Mouse (Mus musculus) heart, embryonic 11.5 days (tissue): ENCODE data around the gene Arhgap32. TPM values are rescaled to one million over a fixed set of nuclear protein-coding genes. Genes with fewer than 3 reads are reported as not detected.
"Not testable (repeated sequence)": the region's sequence is repeated elsewhere in the genome, so short reads cannot be mapped to it uniquely, and the experiment has no call there.

Experiments
- ATAC-seq: fragments of 200-750 bp; cut with Nextera tagmentation; replicated peaks from 2 replicates; pipeline ENCODE4 v1.8.0; 2017; ENCODE audit warnings: moderate library complexity; ENCODE audit not compliant: insufficient number of reproducible peaks, low FRiP score, low TSS enrichment
- H3K27ac ChIP-seq: fragments of 300-500 bp; sonication (generic); 2 replicates; pipeline ENCODE4 v1.5.1; 2014; ENCODE audit warnings: mild to moderate bottlenecking, low read depth, low read length
- H3K27me3 ChIP-seq: fragments of 300-500 bp; sonication (generic); 2 replicates; pipeline ENCODE4 v1.6.1; 2014; ENCODE audit warnings: mild to moderate bottlenecking, low read length, mixed read lengths; ENCODE audit not compliant: control insufficient read depth, insufficient read depth
- H3K36me3 ChIP-seq: fragments of 300-500 bp; sonication (generic); 2 replicates; pipeline ENCODE4 v1.6.1; 2014; ENCODE audit warnings: mild to moderate bottlenecking, low read length, moderate library complexity, mixed read lengths; ENCODE audit not compliant: control insufficient read depth, insufficient read depth
- H3K4me1 ChIP-seq: fragments of 300-500 bp; sonication (generic); 2 replicates; pipeline ENCODE4 v1.6.1; 2014; ENCODE audit warnings: low read length; ENCODE audit not compliant: control insufficient read depth, insufficient read depth
- H3K4me2 ChIP-seq: fragments of 300-500 bp; sonication (generic); 2 replicates; pipeline ENCODE4 v1.6.1; 2014; ENCODE audit warnings: mild to moderate bottlenecking, moderate library complexity
- H3K4me3 ChIP-seq: fragments of 300-500 bp; sonication (generic); 2 replicates; pipeline ENCODE4 v1.5.1; 2014; ENCODE audit warnings: low read depth, low read length
- H3K9ac ChIP-seq: fragments of 300-500 bp; sonication (generic); 2 replicates; pipeline ENCODE4 v1.6.1; 2014; ENCODE audit warnings: mild to moderate bottlenecking, low read depth, low read length, moderate library complexity
- H3K9me3 ChIP-seq: fragments of 300-500 bp; sonication (generic); replicated peaks from 2 replicates; pipeline ENCODE4 v1.6.1; 2016; ENCODE audit warnings: low read length; ENCODE audit not compliant: control insufficient read depth
- WGBS: fragments of 180-500 bp; shearing (Covaris S2); extraction: QIAGEN DNeasy Blood & Tissue Kit; methylation state at CpG from one replicate; pipeline ENCODE4 v1.1.7; 2014; ENCODE audit not compliant: insufficient replicate concordance; 5-methylcytosine and 5-hydroxymethylcytosine counted together
- polyA plus RNA-seq: library from polyadenylated mRNA; unstranded; fragments of >200 nt; fragmentation: Nextera tagmentation; extraction: Ambion mirVana; gene quantifications from 2 replicates; pipeline ENCODE4 v1.2.1, GENCODE M21; 2014

Gene Arhgap32
- polyA plus RNA-seq, 1 experiment from 2014 or later: 3.7 TPM

GRCm38 (mm10) chr9:32119586-32119985 is 3.6 kb downstream of the Arhgap32 start:
- H3K27me3 ChIP-seq: no peaks in the 10 kb centered on the region
- 90% methylated on average over 6 of the region's 6 CpGs for WGBS
- no peak for ATAC-seq
- no peaks in the 10 kb centered on the region for H3K36me3 ChIP-seq
- H3K9ac ChIP-seq: no peak overlapping the region
- H3K9me3 ChIP-seq: no peaks in the 10 kb centered on the region
- H3K4me2 ChIP-seq: no peak overlapping the region
- H3K4me3 ChIP-seq: no peak overlapping the region
- no peak overlapping the region for H3K27ac ChIP-seq
- H3K4me1 ChIP-seq: peaks cover 9% of the 10 kb centered on the region; the same call in 1 of the 2 replicates

GRCm38 (mm10) chr9:32120162-32120561 is 4.2 kb downstream of the Arhgap32 start:
- no peak for ATAC-seq
- Histone ChIP-seq H3K27me3 (no peaks in the 10 kb centered on the region), H3K9me3 (no peaks in the 10 kb centered on the region), H3K9ac (no peak overlapping the region), H3K36me3 (no peaks in the 10 kb centered on the region), H3K4me1 (peaks cover 9% of the 10 kb centered on the region; the same call in 1 of the 2 replicates), H3K27ac (no peak overlapping the region), H3K4me2 (no peak overlapping the region), H3K4me3 (no peak overlapping the region)
- WGBS: 83% methylated on average over 1 of the region's 1 CpGs

GRCm38 (mm10) chr9:32121271-32121670 is 5.3 kb downstream of the Arhgap32 start:
- not testable (repeated sequence) for H3K27ac ChIP-seq, ATAC-seq, H3K9ac ChIP-seq, H3K4me1 ChIP-seq, H3K4me3 ChIP-seq, H3K36me3 ChIP-seq, H3K27me3 ChIP-seq, H3K4me2 ChIP-seq, H3K9me3 ChIP-seq
- WGBS: 90% methylated on average over 13 of the region's 13 CpGs

GRCm38 (mm10) chr9:32136195-32136594 is 20.3 kb downstream of the Arhgap32 start:
- no peaks in the 10 kb centered on the region for H3K9me3 ChIP-seq
- ATAC-seq: no peak
- no peak overlapping the region for H3K4me2 ChIP-seq
- peaks cover 6% of the 10 kb centered on the region for H3K4me1 ChIP-seq
- no peak overlapping the region for H3K9ac ChIP-seq
- no peaks in the 10 kb centered on the region for H3K36me3 ChIP-seq
- H3K27ac ChIP-seq: no peak overlapping the region
- H3K27me3 ChIP-seq: no peaks in the 10 kb centered on the region
- H3K4me3 ChIP-seq: no peak overlapping the region

- Histone ChIP-seq H3K4me1 (peaks cover 6% of the 10 kb centered on the region), H3K9me3 (no peaks in the 10 kb centered on the region), H3K27ac (no peak overlapping the region), H3K4me2 (peak overlapping the region; percentile 5; the same call in 1 of the 2 replicates), H3K27me3 (no peaks in the 10 kb centered on the region), H3K9ac (no peak overlapping the region), H3K4me3 (no peak overlapping the region), H3K36me3 (no peaks in the 10 kb centered on the region)
- ATAC-seq: no peak
- WGBS: 60% methylated on average over 11 of the region's 11 CpGs
Observed at GRCm38 (mm10) chr9:32136680-32137295, 20.9 kb downstream of the Arhgap32 start.

GRCm38 (mm10) chr9:32137697-32138426 is 21.9 kb downstream of the Arhgap32 start:
- H3K36me3 ChIP-seq: no peaks in the 10 kb centered on the region
- no peaks in the 10 kb centered on the region for H3K27me3 ChIP-seq
- no peak overlapping the region for H3K9ac ChIP-seq
- H3K4me3 ChIP-seq: no peak overlapping the region
- H3K4me2 ChIP-seq: no peak overlapping the region
- H3K4me1 ChIP-seq: peaks cover 11% of the 10 kb centered on the region
- no peaks in the 10 kb centered on the region for H3K9me3 ChIP-seq
- no peak overlapping the region for H3K27ac ChIP-seq
- no peak for ATAC-seq
- 85% methylated on average over 14 of the region's 14 CpGs for WGBS

GRCm38 (mm10) chr9:32138616-32139015 is 22.7 kb downstream of the Arhgap32 start:
- H3K27me3 ChIP-seq: no peaks in the 10 kb centered on the region
- H3K9me3 ChIP-seq: no peaks in the 10 kb centered on the region
- H3K36me3 ChIP-seq: no peaks in the 10 kb centered on the region
- 86% methylated on average over 5 of the region's 5 CpGs for WGBS
- no peak for ATAC-seq
- H3K9ac ChIP-seq: no peak overlapping the region
- H3K4me1 ChIP-seq: peaks cover 14% of the 10 kb centered on the region
- H3K4me3 ChIP-seq: no peak overlapping the region
- H3K27ac ChIP-seq: no peak overlapping the region
- H3K4me2 ChIP-seq: no peak overlapping the region

GRCm38 (mm10) chr9:32139641-32140040 is 23.7 kb downstream of the Arhgap32 start:
- Histone ChIP-seq H3K4me2 (no peak overlapping the region), H3K9ac (no peak overlapping the region), H3K27ac (no peak overlapping the region), H3K4me3 (no peak overlapping the region), H3K36me3 (no peaks in the 10 kb centered on the region), H3K9me3 (no peaks in the 10 kb centered on the region), H3K27me3 (no peaks in the 10 kb centered on the region), H3K4me1 (peaks cover 14% of the 10 kb centered on the region)
- no peak for ATAC-seq
- WGBS: 70% methylated on average over 5 of the region's 5 CpGs

GRCm38 (mm10) chr9:32142834-32143233 is 26.9 kb downstream of the Arhgap32 start:
- no peak overlapping the region for H3K9ac ChIP-seq
- no peak for ATAC-seq
- WGBS: 53% methylated on average over 3 of the region's 3 CpGs
- peaks cover 11% of the 10 kb centered on the region for H3K4me1 ChIP-seq
- no peak overlapping the region for H3K4me3 ChIP-seq
- H3K27ac ChIP-seq: 0 out of 2 replicates have a peak overlapping the region, but pooled peaks have one; percentile 41
- H3K9me3 ChIP-seq: no peaks in the 10 kb centered on the region
- no peak overlapping the region for H3K4me2 ChIP-seq
- no peaks in the 10 kb centered on the region for H3K36me3 ChIP-seq
- no peaks in the 10 kb centered on the region for H3K27me3 ChIP-seq
